Mouse (Mus musculus): ENCODE results near the gene Srsf10. TPM values are rescaled to one million over a fixed set of nuclear protein-coding genes. Genes with fewer than 3 reads are reported as not detected.

Gene Srsf10
- 157 and 178 TPM in 2 replicates for polyA plus RNA-seq (2015; fragmentation: Nextera tagmentation; extraction: Ambion mirVana)

- peak; percentile 96 for ATAC-seq (ENCODE audit: low FRiP score)
- no peaks in the 10 kb centered on the region for H3K27me3 ChIP-seq (replicated peaks)
- peak within 1 kb of the TSS; percentile 77 for H3K4me3 ChIP-seq (replicated peaks)
- peak within 1 kb of the TSS; percentile 84 for H3K4me2 ChIP-seq
- no peaks in the 10 kb centered on the region for H3K36me3 ChIP-seq
- H3K4me1 ChIP-seq = peaks cover 48% of the 10 kb centered on the region
- H3K9ac ChIP-seq (replicated peaks) = peak within 1 kb of the TSS; percentile 79
- H3K27ac ChIP-seq (replicated peaks) = peak within 1 kb of the TSS; percentile 98
- under 1% methylated on average over 48 of the region's 67 CpGs for WGBS
- H3K9me3 ChIP-seq (replicated peaks) = no peaks in the 10 kb centered on the region
These were observed at the start of gene Srsf10 for GRCm38 (mm10) chr4:135855536-135856222. Gene Srsf10 (plus strand): TSS chr4:135855747.

GRCm38 (mm10) chr4:135814896-135815295 is 40.7 kb upstream of the Srsf10 start:
- no peak for ATAC-seq (ENCODE audit: low FRiP score)
- H3K27me3 ChIP-seq (replicated peaks) = no peaks in the 10 kb centered on the region
- H3K4me1 ChIP-seq = no peaks in the 10 kb centered on the region
- no peak overlapping the region for H3K4me3 ChIP-seq (replicated peaks)
- H3K4me2 ChIP-seq = no peak overlapping the region
- H3K27ac ChIP-seq (replicated peaks) = no peak overlapping the region
- WGBS = 82% methylated on average over 7 of the region's 7 CpGs
- no peak overlapping the region for H3K9ac ChIP-seq (replicated peaks)
- H3K9me3 ChIP-seq (replicated peaks) = no peaks in the 10 kb centered on the region
- no peaks in the 10 kb centered on the region for H3K36me3 ChIP-seq

GRCm38 (mm10) chr4:135816905-135817622 is 38.5 kb upstream of the Srsf10 start:
- no peak overlapping the region for H3K9ac ChIP-seq (replicated peaks)
- H3K9me3 ChIP-seq (replicated peaks) = no peaks in the 10 kb centered on the region
- H3K27ac ChIP-seq (replicated peaks) = no peak overlapping the region
- WGBS = 42% methylated on average over 12 of the region's 12 CpGs
- H3K27me3 ChIP-seq (replicated peaks) = no peaks in the 10 kb centered on the region
- no peak for ATAC-seq (ENCODE audit: low FRiP score)
- no peak overlapping the region for H3K4me3 ChIP-seq (replicated peaks)
- no peak overlapping the region for H3K4me2 ChIP-seq
- H3K4me1 ChIP-seq = no peaks in the 10 kb centered on the region
- no peaks in the 10 kb centered on the region for H3K36me3 ChIP-seq

- Histone ChIP-seq H3K4me1 (no peaks in the 10 kb centered on the region), H3K9me3 (replicated peaks) (no peaks in the 10 kb centered on the region), H3K4me2 (no peak overlapping the region), H3K9ac (replicated peaks) (no peak overlapping the region), H3K27ac (replicated peaks) (no peak overlapping the region), H3K4me3 (replicated peaks) (no peak overlapping the region), H3K36me3 (no peaks in the 10 kb centered on the region), H3K27me3 (replicated peaks) (no peaks in the 10 kb centered on the region)
- ATAC-seq (ENCODE audit: low FRiP score) = no peak
- WGBS = 78% methylated on average over 3 of the region's 3 CpGs
These were observed 37.2 kb upstream of the Srsf10 start for GRCm38 (mm10) chr4:135818366-135818765.

DNA sequence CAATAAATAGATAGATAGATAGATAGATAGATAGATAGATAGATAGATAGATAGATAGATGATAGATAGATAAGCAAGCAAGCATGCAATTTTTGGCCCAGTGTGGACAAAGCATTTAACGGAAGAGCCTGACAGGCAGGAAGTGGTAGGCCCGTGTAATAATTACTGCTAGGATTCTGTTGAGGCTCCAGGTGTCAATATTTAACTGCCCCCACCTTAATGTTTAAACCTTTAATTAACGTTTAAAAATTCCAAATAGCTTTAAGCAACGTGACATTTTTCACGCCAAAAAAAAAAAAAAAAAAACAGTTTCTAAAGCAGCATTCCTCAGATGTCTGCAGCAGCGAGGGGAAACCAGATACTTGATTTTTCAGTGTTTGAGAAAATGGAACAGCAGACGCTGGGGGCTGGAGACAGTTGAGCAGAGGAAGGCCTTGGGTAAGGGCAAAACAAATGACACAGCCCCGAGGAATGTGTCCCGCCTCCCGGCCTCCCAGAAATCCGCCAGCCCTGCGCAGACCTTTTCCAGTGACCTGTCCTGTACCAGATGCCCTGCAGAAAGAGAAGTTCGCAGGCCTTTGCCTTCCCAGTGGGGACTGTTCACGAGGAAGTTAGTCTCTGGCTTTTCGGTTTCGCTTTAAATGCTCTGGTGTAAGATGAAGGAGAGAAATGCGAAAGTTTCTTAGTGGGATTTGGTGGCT is 35.6 kb upstream of the Srsf10 start:
- no peaks in the 10 kb centered on the region for H3K27me3 ChIP-seq (replicated peaks)
- WGBS = 82% methylated on average over 17 of the region's 17 CpGs
- no peak overlapping the region for H3K4me3 ChIP-seq (replicated peaks)
- H3K9ac ChIP-seq (replicated peaks) = no peak overlapping the region
- H3K27ac ChIP-seq (replicated peaks) = no peak overlapping the region
- ATAC-seq (ENCODE audit: low FRiP score) = no peak
- no peaks in the 10 kb centered on the region for H3K36me3 ChIP-seq
- H3K4me1 ChIP-seq = 0 out of 2 replicates have a peak, but pooled peaks cover 3% of the 10 kb centered on the region
- no peak overlapping the region for H3K4me2 ChIP-seq
- H3K9me3 ChIP-seq (replicated peaks) = no peaks in the 10 kb centered on the region

DNA sequence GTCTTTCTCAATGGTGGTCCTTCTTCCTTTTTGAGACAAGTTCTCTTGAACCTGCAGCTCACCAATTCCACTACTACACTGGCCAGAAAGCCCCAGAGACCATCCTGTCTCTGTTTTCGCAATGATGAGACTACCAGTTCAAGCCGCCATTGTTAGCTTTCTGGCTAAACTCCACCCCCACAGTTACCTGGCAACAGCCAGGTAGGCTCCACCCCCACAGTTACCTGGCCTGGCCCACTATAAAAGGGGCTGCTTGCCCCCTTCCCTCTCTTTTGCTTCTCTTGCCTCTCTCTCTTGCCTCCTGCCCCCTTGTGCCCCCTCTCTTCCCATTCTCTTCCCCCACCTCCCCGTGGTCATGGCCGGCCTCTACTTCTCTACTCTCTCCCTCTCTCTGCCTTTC is 33.8 kb upstream of the Srsf10 start:
- ATAC-seq (ENCODE audit: low FRiP score) = no peak
- Histone ChIP-seq H3K27ac (replicated peaks) (no peak overlapping the region), H3K9me3 (replicated peaks) (no peaks in the 10 kb centered on the region), H3K9ac (replicated peaks) (no peak overlapping the region), H3K27me3 (replicated peaks) (no peaks in the 10 kb centered on the region), H3K4me2 (no peak overlapping the region), H3K4me1 (0 out of 2 replicates have a peak, but pooled peaks cover 3% of the 10 kb centered on the region), H3K36me3 (no peaks in the 10 kb centered on the region), H3K4me3 (replicated peaks) (no peak overlapping the region)
- 90% methylated on average over 4 of the region's 4 CpGs for WGBS

DNA sequence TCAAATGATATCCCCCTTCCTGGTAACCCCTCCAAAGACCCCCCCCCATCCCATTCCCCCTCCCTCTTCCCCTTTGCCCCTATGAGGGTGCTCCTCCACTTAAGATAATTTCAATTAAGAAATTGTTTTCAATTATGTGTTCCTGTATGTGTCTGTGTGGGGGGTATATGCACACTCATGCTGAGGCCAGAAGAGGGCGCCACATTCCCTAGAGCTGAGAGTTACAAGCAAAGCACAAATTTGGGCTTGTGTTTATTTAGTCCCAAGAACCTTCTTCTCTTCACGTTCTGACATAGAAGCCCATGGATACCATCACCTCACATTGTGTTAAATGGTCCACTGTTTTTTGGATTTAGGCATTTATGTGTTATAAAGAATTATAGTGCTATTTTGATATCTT is 32.2 kb upstream of the Srsf10 start:
- no peak for ATAC-seq (ENCODE audit: low FRiP score)
- WGBS = 72% methylated on average over 2 of the region's 2 CpGs
- Histone ChIP-seq H3K4me2 (no peak overlapping the region), H3K9ac (replicated peaks) (no peak overlapping the region), H3K27me3 (replicated peaks) (no peaks in the 10 kb centered on the region), H3K27ac (replicated peaks) (no peak overlapping the region), H3K4me1 (peaks cover 4% of the 10 kb centered on the region), H3K4me3 (replicated peaks) (no peak overlapping the region), H3K36me3 (no peaks in the 10 kb centered on the region), H3K9me3 (replicated peaks) (no peaks in the 10 kb centered on the region)

GRCm38 (mm10) chr4:135824254-135824653 is 31.3 kb upstream of the Srsf10 start:
- H3K4me2 ChIP-seq = no peak overlapping the region
- 40% methylated on average over 8 of the region's 8 CpGs for WGBS
- H3K4me3 ChIP-seq (replicated peaks) = no peak overlapping the region
- ATAC-seq (ENCODE audit: low FRiP score) = no peak
- no peaks in the 10 kb centered on the region for H3K9me3 ChIP-seq (replicated peaks)
- peaks cover 14% of the 10 kb centered on the region for H3K4me1 ChIP-seq
- H3K27ac ChIP-seq (replicated peaks) = no peak overlapping the region
- H3K9ac ChIP-seq (replicated peaks) = no peak overlapping the region
- no peaks in the 10 kb centered on the region for H3K27me3 ChIP-seq (replicated peaks)
- no peaks in the 10 kb centered on the region for H3K36me3 ChIP-seq

- H3K4me1 ChIP-seq = peaks cover 21% of the 10 kb centered on the region
- WGBS = 15% methylated on average over 11 of the region's 11 CpGs
- no peak overlapping the region for H3K9ac ChIP-seq (replicated peaks)
- peak overlapping the region; percentile 81 for H3K27ac ChIP-seq (replicated peaks)
- no peak for ATAC-seq (ENCODE audit: low FRiP score)
- H3K27me3 ChIP-seq (replicated peaks) = no peaks in the 10 kb centered on the region
- no peaks in the 10 kb centered on the region for H3K9me3 ChIP-seq (replicated peaks)
- H3K4me3 ChIP-seq (replicated peaks) = no peak overlapping the region
- no peaks in the 10 kb centered on the region for H3K36me3 ChIP-seq
- H3K4me2 ChIP-seq = peak overlapping the region; percentile 32
These were observed 27.1 kb upstream of the Srsf10 start for GRCm38 (mm10) chr4:135828491-135828890.

- no peak for ATAC-seq (ENCODE audit: low FRiP score)
- Histone ChIP-seq H3K4me3 (replicated peaks) (no peak overlapping the region), H3K27me3 (replicated peaks) (no peaks in the 10 kb centered on the region), H3K9ac (replicated peaks) (no peak overlapping the region), H3K4me1 (peaks cover 28% of the 10 kb centered on the region), H3K4me2 (no peak overlapping the region), H3K9me3 (replicated peaks) (no peaks in the 10 kb centered on the region), H3K36me3 (no peaks in the 10 kb centered on the region), H3K27ac (replicated peaks) (no peak overlapping the region; the same call in 1 of the 2 replicates)
- 73% methylated on average over 11 of the region's 11 CpGs for WGBS
These were observed 23.5 kb upstream of the Srsf10 start for GRCm38 (mm10) chr4:135832070-135832469.

GRCm38 (mm10) chr4:135833301-135834123 is 22.0 kb upstream of the Srsf10 start:
- Histone ChIP-seq H3K27me3 (replicated peaks) (no peaks in the 10 kb centered on the region), H3K4me3 (replicated peaks) (no peak overlapping the region), H3K27ac (replicated peaks) (peak overlapping the region; percentile 79), H3K9me3 (replicated peaks) (no peaks in the 10 kb centered on the region), H3K4me1 (peaks cover 24% of the 10 kb centered on the region), H3K9ac (replicated peaks) (no peak overlapping the region), H3K36me3 (no peaks in the 10 kb centered on the region), H3K4me2 (peak overlapping the region; percentile 13; the same call in 1 of the 2 replicates)
- 39% methylated on average over 12 of the region's 12 CpGs for WGBS
- peak; percentile 59; the same call in 1 of the 2 replicates for ATAC-seq (ENCODE audit: low FRiP score)

Measured in neural tube, embryonic 15.5 days (tissue).